Mouse (Mus musculus): ENCODE results near the gene Slc25a20.
"Not testable (repeated sequence)": the region's sequence is repeated elsewhere in the genome, so short reads cannot be mapped to it uniquely, and the experiment has no call there.

Gene Slc25a20

GRCm38 (mm10) chr9:108661677-108662612 lies at the start of gene Slc25a20:
Slc25a20 (plus strand) TSS chr9:108662088.
- peak; percentile 66 for DNase-seq (ENCODE audit: low read depth)

- DNase-seq (ENCODE audit: low read depth), result no peak
Observed at GRCm38 (mm10) chr9:108617301-108617700, 44.6 kb upstream of the Slc25a20 start.

GRCm38 (mm10) chr9:108626498-108626897 lies 35.4 kb upstream of the Slc25a20 start:
- DNase-seq (ENCODE audit: low read depth), result no peak

DNA sequence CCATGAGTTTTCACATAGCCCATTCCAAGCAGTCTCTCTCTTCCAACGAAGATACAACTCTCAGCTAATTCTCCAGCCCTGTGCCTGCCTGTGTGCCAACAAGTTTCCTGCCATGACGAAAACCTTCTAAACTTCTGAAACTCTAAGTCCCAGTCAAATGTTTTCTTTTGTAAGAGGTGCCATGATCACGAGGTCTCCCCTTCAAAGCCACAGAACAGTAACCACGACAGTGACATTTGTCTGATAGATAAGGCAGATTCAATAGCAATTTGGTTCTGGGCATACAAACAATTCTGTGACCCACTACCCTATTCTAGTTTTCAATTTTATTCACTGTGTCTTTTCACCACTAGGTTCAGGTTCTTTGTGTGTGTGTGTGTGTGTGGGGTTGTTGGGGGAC lies 33.7 kb upstream of the Slc25a20 start:
- DNase-seq (ENCODE audit: low read depth), result no peak

DNA sequence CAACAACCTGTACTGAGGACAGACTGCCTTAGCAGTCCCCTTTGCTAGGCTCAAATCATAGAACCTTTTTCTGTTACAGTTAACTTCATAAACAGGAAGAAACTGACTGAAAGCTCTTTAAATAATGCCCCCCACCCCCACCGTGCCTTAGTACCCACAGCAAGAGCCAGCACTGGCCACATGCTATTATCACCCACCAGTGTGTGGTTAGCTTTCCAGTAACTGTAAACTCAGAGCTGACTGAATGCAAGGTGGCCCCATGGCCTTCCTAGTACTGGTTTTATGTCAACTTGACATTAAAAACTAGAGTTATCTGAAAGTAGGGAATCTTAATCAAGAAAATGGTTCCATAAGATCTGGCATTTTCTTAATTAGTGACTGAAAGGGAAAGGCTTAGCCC lies 31.2 kb upstream of the Slc25a20 start:
- no peak for DNase-seq (ENCODE audit: low read depth)

DNA sequence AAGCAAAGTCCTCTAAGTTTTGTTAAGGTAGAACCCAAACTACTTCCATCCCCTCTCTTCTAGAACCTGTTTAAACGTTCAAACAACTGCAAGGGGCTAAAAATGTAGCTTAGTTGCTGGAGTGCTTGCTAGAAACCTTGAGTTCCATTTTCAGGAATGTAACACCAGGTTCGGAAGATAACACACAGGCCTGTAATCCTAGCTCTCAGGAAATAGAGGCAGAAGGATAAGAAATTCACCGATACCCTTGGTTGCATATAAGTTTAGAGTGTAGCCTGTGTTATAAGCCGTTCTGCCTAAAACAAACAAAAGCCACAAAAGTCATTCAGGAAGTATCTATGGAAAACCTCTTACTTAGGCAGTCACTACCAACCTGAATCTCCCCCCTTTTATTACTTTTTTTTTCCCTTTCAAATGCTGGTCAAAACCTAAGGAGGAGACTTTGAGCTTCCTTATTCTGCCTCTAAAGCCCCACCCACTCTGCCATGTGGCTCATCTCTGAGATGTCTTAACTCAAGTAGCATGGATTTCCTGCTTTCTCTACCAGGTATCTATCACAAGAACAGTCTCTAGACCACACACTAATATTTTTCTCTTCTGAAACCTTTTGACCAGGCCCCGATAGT lies 30.1 kb upstream of the Slc25a20 start:
- DNase-seq (ENCODE audit: low read depth), result no peak

DNA sequence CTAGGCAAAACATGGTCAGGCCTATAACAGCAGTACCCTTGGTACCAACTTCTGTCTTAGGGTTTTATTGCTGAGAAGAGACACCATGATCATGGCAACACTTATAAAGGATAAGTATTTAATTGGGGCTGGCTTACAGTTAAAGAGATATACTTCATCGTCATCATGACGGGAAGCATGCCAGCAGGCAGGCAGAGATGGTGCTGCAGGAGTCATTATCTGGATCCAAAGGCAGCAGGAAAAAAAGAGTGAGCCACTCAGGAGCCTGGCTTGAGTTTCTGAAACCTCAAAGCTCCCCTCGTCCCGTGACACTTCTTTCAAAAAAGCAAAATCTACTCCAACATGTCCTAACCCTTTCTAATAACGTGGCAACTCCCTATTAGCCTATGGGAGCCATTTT lies 29.5 kb upstream of the Slc25a20 start:
- no peak for DNase-seq (ENCODE audit: low read depth)

DNA sequence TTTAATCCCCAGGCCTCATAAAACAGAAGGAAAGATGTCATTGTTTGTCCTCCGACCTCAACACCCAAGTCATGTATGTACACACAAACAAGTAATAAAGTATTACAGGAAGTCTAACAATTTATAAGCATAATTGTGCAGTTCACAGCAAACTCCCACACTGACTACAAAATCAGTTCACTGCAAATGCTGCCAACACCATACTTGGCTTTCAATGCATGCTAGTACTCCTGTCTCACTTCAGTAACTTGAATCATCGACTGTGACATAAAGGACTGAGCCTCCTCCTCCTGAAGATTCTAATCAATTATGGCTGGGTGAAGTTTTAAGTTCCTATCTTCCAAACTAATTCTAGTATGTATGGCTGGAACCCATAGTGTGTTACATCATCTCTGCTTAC lies 28.0 kb upstream of the Slc25a20 start:
- no peak for DNase-seq (ENCODE audit: low read depth)

- no peak for DNase-seq (ENCODE audit: low read depth)
Observed at GRCm38 (mm10) chr9:108635415-108635814, 26.5 kb upstream of the Slc25a20 start.

- DNase-seq (ENCODE audit: low read depth), result no peak
Observed at GRCm38 (mm10) chr9:108639825-108640224, 22.1 kb upstream of the Slc25a20 start.

DNA sequence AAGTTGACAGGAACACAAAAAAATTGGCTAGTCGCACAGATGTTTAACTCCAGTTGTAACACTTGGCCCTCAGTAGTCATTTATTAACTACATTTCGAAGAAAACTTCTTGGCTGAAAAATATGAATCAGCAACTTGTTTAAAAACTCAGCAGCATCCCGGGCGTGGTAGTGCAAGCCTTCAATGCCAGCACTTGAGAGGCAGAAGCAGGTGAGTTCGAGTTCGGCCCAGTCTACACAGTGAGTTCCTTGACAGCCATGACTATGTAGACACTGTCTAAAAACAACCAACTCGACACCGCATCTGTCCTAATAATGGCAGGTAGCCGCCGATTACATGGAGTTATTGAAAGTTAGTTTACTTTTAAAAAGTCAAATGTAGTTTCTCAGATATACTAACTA lies 13.7 kb upstream of the Slc25a20 start:
- DNase-seq (ENCODE audit: low read depth), result no peak

DNA sequence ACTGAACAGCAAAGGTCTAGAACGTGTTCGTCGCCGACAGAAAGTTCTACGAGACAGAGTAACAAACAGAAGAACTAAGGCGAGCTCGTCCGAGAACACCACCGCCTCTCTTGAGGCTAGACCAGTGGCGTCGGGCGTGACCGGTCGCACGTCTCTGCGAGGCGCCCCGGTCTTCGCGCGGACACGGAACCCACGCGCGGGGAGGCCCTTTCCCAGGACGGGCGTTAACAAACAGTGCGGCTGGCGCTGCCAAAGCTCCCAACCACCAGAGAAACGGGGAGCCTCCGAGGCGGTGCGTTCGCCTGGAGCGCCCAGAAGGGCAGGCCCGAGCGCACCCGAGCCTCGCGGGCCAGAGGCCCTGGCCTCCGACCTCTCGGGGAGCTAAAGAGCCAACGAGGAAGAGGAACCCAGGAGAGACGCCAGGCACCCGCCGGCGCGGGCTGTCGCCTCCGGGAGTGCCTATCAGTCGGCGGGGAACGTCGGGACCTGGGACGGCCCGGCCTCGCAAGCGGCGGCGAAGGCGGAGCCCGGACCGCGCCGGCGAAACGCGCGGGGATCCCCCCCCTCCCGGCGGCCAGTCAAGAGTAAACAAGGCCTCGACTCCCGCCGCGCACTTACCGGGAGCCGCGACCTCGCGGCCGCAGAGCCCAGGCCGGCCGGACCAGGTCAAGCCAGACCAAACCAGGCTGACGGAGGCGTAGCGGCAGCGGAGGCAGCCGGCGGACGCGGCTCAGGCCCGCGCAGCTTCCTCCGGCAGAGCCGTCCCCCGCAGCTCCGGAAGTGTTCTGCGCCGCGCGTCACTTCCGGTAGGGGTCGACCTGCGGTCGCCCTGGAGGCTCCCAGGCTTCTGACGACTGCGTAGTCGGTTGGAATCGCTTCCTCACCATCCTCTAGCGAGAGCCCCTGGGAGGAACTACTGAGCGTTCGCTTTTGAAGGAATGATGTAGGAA lies 13.0 kb upstream of the Slc25a20 start, which contains the start of gene Arih2:
Gene Arih2 (minus strand): TSS at position 776 of the 950 bp plus-strand sequence.
- DNase-seq (ENCODE audit: low read depth), result peak; percentile 92

- no peak for DNase-seq (ENCODE audit: low read depth)
Observed at GRCm38 (mm10) chr9:108649561-108650440, 12.1 kb upstream of the Slc25a20 start.

GRCm38 (mm10) chr9:108654566-108655464 lies 7.1 kb upstream of the Slc25a20 start:
- DNase-seq (ENCODE audit: low read depth), result no peak

- not testable (repeated sequence) for DNase-seq (ENCODE audit: low read depth)
Observed at GRCm38 (mm10) chr9:108655865-108656264, 6.0 kb upstream of the Slc25a20 start.

GRCm38 (mm10) chr9:108662660-108663059 lies 772 bp downstream of the Slc25a20 start:
- no peak for DNase-seq (ENCODE audit: low read depth)

GRCm38 (mm10) chr9:108669875-108670274 lies 8.0 kb downstream of the Slc25a20 start:
- no peak for DNase-seq (ENCODE audit: low read depth)

- no peak for DNase-seq (ENCODE audit: low read depth)
Observed at GRCm38 (mm10) chr9:108673151-108673550, 11.3 kb downstream of the Slc25a20 start.

GRCm38 (mm10) chr9:108680026-108680425 lies 18.1 kb downstream of the Slc25a20 start:
- DNase-seq (ENCODE audit: low read depth), result no peak

GRCm38 (mm10) chr9:108686475-108686887 lies 24.6 kb downstream of the Slc25a20 start:
- DNase-seq (ENCODE audit: low read depth), result no peak
